Mouse (Mus musculus): Measurements from ENCODE around the gene Olfr345. TPM values are rescaled to one million over a fixed set of nuclear protein-coding genes. Genes with fewer than 3 reads are reported as not detected.

The Olfr345 gene
- not detected in 2 replicates for polyA plus RNA-seq (2015; fragmentation: Nextera tagmentation; extraction: Ambion mirVana)

DNA sequence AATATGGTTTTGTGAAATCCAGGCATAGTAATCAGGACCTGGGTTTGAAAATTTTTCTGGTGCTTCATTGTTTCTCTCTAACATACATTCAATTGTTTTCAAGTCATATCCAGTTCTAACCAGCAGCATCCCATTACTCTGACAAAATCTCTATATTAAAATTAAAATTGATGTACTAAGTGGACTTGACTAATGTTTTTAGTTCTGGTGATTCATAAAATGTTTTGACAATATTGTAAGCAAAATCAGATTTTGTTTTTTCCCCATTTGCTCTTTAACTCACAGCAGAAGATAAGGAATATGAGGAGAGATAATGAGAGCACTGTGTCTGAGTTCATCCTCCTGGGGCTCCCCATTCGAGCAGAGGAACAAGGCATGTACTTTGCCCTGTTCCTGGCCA is at the start of gene Olfr345:
Olfr345 (plus strand) TSS at position 301 of the 400 bp plus-strand sequence.

DNA sequence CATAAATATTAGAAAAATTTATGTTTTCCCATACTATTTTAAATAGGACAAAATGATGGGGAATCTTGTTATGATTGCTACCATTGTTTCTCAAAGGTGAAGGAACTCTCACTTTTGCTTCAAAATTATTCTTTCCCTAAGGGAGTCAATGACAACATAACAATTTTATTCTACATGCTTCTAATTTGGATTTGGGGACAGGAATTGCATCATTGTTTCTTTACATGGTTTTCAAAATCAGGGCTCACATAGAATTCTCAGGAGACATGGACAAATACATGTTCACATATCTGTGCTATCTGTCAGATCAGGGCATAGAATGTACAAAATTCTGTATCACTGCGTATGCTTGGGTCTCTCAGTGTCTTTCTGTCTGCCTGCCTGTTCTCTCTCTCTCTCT is 45.6 kb downstream of the Olfr345 start, which contains the start of gene Olfr346:
Olfr346 (plus strand) TSS at position 301 of the 400 bp plus-strand sequence.

Other genes with a start within 250 kb of the Olfr345 start
- gene Olfr339, start 221.1 kb upstream of the Olfr345 start, polyA plus RNA-seq (2015; fragmentation: Nextera tagmentation; extraction: Ambion mirVana), result not detected in 2 replicates
- not detected in 2 replicates for gene Olfr340, start 187.5 kb upstream of the Olfr345 start, polyA plus RNA-seq (2015; fragmentation: Nextera tagmentation; extraction: Ambion mirVana)
- not detected in 2 replicates for gene Olfr341, start 157.6 kb upstream of the Olfr345 start, polyA plus RNA-seq (2015; fragmentation: Nextera tagmentation; extraction: Ambion mirVana)
- not detected in 2 replicates for gene Olfr342, start 115.0 kb upstream of the Olfr345 start, polyA plus RNA-seq (2015; fragmentation: Nextera tagmentation; extraction: Ambion mirVana)
- gene Olfr344, start 73.4 kb upstream of the Olfr345 start, polyA plus RNA-seq (2015; fragmentation: Nextera tagmentation; extraction: Ambion mirVana), result not detected in 2 replicates
- not detected in 2 replicates for gene Olfr346, start 45.7 kb downstream of the Olfr345 start, polyA plus RNA-seq (2015; fragmentation: Nextera tagmentation; extraction: Ambion mirVana)
- not detected in 2 replicates for gene Olfr347, start 91.9 kb downstream of the Olfr345 start, polyA plus RNA-seq (2015; fragmentation: Nextera tagmentation; extraction: Ambion mirVana)
- not detected in 2 replicates for gene Olfr348, start 144.2 kb downstream of the Olfr345 start, polyA plus RNA-seq (2015; fragmentation: Nextera tagmentation; extraction: Ambion mirVana)
- not detected in 2 replicates for gene Olfr50, start 150.5 kb downstream of the Olfr345 start, polyA plus RNA-seq (2015; fragmentation: Nextera tagmentation; extraction: Ambion mirVana)
- gene Olfr3, start 177.0 kb downstream of the Olfr345 start, polyA plus RNA-seq (2015; fragmentation: Nextera tagmentation; extraction: Ambion mirVana), result not detected in 2 replicates
- not detected in 2 replicates for gene Olfr350, start 206.3 kb downstream of the Olfr345 start, polyA plus RNA-seq (2015; fragmentation: Nextera tagmentation; extraction: Ambion mirVana)
- not detected in 2 replicates for gene Olfr351, start 222.6 kb downstream of the Olfr345 start, polyA plus RNA-seq (2015; fragmentation: Nextera tagmentation; extraction: Ambion mirVana)
- gene Olfr352, start 228.4 kb downstream of the Olfr345 start, polyA plus RNA-seq (2015; fragmentation: Nextera tagmentation; extraction: Ambion mirVana), result not detected in 2 replicates

Data from adrenal gland, postnatal 0 days (tissue).